Mouse (Mus musculus): ENCODE results near the gene Olfr767.
"Not testable (repeated sequence)": the region's sequence is repeated elsewhere in the genome, so short reads cannot be mapped to it uniquely, and the experiment has no call there.

The Olfr767 gene

DNA sequence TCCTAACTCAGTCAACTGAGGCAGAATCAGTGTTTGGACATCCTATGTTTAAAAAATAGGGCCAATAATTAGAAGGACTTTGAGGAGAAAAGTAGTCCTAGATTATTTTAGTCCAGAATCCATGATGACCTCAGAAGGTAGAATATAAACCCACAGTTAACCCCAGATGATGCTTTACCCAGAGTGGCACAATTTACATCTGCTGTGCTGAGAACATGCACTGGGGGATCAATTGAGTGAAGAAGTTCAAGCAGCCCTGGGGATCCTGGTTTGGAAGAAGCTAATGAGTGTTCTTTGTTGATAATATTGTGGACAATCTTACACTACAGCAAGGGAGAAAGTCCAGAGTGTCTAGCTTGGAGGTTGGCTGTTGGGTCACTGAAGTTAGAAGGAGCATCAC lies at the start of gene Olfr767:
Olfr767 (minus strand) TSS at position 101 of the 400 bp plus-strand sequence.
- DNase-seq = not testable (repeated sequence)

GRCm38 (mm10) chr10:129117761-129118160 lies 35.1 kb upstream of the Olfr767 start, which contains the start of gene Olfr769:
Gene Olfr769 (minus strand): TSS chr10:129117861.
- no peak for DNase-seq

DNA sequence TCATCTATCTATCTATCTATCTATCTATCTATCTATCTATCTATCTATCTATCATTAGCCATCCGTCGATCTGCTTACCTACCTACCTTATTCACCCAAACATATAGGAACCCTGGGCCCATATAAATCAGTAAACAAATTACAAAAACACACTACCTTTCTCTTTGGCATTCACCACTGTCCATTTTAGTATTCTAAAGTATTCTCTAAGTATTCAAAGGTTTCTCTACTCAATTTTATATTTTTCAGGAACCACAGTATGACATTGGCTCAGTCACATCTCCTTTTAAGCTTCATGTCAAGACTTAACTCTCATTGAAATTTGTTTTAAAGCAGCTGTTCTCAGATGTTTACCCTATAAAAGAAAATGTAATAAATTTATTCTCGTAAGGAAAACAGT lies 32.4 kb upstream of the Olfr767 start:
- no peak for DNase-seq

GRCm38 (mm10) chr10:129101231-129101630 lies 18.5 kb upstream of the Olfr767 start:
- DNase-seq = no peak

DNA sequence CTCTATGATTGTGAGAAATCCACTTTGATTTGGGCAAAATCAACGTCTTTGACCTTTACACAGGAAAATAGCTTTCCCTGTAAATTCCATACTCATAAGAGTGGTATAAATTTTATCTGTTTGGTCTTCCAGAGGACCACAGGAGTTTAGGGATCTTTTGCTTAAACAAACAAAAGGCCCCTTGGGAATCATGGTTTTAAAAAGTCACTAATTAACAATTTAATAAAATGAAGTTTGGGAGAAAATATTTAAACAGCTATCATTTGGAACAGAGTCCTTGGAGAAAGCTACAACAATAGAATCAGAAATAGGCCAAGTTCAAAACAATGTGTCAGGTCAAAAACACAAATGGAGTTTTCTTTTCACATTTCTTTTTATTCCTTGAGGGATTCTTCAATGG lies 16.6 kb upstream of the Olfr767 start, which contains the start of gene Olfr768:
Olfr768 (minus strand) TSS at position 101 of the 400 bp plus-strand sequence.
- no peak for DNase-seq

- no peak for DNase-seq
These were observed 13.8 kb downstream of the Olfr767 start, which contains the start of gene Olfr766-ps1 for GRCm38 (mm10) chr10:129068877-129069276. Gene Olfr766-ps1 (minus strand): TSS chr10:129068977.

- DNase-seq = not testable (repeated sequence)
These were observed 32.8 kb downstream of the Olfr767 start, which contains the start of gene Olfr765 for GRCm38 (mm10) chr10:129049898-129050297. Gene Olfr765 (minus strand): TSS chr10:129049998.

- no peak for DNase-seq
These were observed 42.9 kb downstream of the Olfr767 start, which contains the start of gene Olfr764-ps1 for GRCm38 (mm10) chr10:129039796-129040195. Gene Olfr764-ps1 (minus strand): TSS chr10:129039896.

- DNase-seq = no peak
These were observed 54.4 kb downstream of the Olfr767 start for GRCm38 (mm10) chr10:129028343-129028742.

GRCm38 (mm10) chr10:129026018-129026662 lies 56.6 kb downstream of the Olfr767 start:
- DNase-seq = peak in 1 of 2 experiments; percentile 13
